Mouse (Mus musculus): ENCODE data around the gene Ppp1cc. TPM values are rescaled to one million over a fixed set of nuclear protein-coding genes. Genes with fewer than 3 reads are reported as not detected.

The Ppp1cc gene
- polyA plus RNA-seq (2017; shearing (Covaris generic)) = 551 TPM

GRCm38 (mm10) chr5:122157827-122158381 lies at the start of gene Ppp1cc:
Ppp1cc (plus strand) TSS chr5:122158278.

GRCm38 (mm10) chr5:122140723-122141122 lies 17.4 kb upstream of the Ppp1cc start, which contains the start of gene Ccdc63:
Ccdc63 (minus strand) TSS chr5:122140823.

GRCm38 (mm10) chr5:122206475-122206874 lies 48.4 kb downstream of the Ppp1cc start, which contains the start of gene Hvcn1:
Hvcn1 (plus strand) TSS chr5:122206804.

Other genes starting within 250 kb of the Ppp1cc start
- 0.20 TPM for gene Cux2, start 108.2 kb upstream of the Ppp1cc start, polyA plus RNA-seq (2017; shearing (Covaris generic))
- not detected for gene Myl2, start 57.3 kb upstream of the Ppp1cc start, polyA plus RNA-seq (2017; shearing (Covaris generic))
- 0.26 TPM for gene Ccdc63, start 17.5 kb upstream of the Ppp1cc start, polyA plus RNA-seq (2017; shearing (Covaris generic))
- gene Hvcn1, start 48.5 kb downstream of the Ppp1cc start, polyA plus RNA-seq (2017; shearing (Covaris generic)) = 61.7 TPM
- gene Tctn1, start 106.2 kb downstream of the Ppp1cc start, polyA plus RNA-seq (2017; shearing (Covaris generic)) = 0.42 TPM
- 67.5 TPM for gene Pptc7, start 126.1 kb downstream of the Ppp1cc start, polyA plus RNA-seq (2017; shearing (Covaris generic))
- gene Rad9b, start 196.0 kb downstream of the Ppp1cc start, polyA plus RNA-seq (2017; shearing (Covaris generic)) = 5.1 TPM
- 91.0 TPM for gene Vps29, start 196.1 kb downstream of the Ppp1cc start, polyA plus RNA-seq (2017; shearing (Covaris generic))
- 129 TPM for gene Gpn3, start 213.6 kb downstream of the Ppp1cc start, polyA plus RNA-seq (2017; shearing (Covaris generic))
- gene Fam216a, start 214.1 kb downstream of the Ppp1cc start, polyA plus RNA-seq (2017; shearing (Covaris generic)) = 13.0 TPM
- 770 TPM for gene Arpc3, start 233.6 kb downstream of the Ppp1cc start, polyA plus RNA-seq (2017; shearing (Covaris generic))

Data from naive thymus-derived CD4-positive, alpha-beta T cell, adult 5 months (primary cell).